Comparison of ENCODE assay signal across 8 mouse cellular contexts in the genomic region with DNA sequence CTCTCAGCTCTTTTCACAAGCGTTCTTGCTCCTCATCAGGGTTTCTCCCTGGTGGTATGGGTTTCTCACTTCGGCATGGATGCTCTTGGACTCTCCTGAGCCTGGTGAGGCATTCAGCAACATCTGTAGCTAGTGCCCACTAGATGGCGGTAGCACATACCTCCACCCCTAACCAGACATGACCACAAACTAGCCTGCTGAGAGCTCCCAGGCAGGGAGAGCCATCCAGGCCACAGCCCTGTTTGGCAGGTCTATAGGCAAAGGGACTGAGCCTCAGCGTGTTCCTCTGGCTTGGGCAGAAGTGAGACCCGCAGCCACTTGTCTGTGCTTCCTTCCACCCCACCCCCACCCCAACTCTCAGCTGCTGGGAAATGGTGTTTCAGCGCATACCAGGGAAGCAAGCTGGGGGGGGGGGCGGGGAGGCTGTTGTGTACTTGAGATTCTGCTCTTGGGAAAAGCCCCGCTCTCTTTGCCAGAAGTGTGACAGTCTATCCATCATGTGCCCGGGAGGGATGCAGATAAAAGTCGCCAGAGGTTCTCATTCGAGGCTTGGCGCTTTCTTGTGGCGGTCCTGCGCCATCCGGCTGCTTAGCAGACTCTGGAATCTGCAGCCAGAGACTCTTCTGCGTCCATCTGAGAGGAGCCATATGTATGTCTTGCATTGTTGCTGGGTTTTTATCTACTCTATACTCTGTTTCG.
DNase-seq lines count a peak whose midpoint lies in the region; ATAC-seq lines count a peak whose summit lies in the region.

No protein-coding gene starts in this region.

- 0 out of 2 replicates have a peak, but pooled peaks cover 3% of the 10 kb centered on the region for H3K9me3 ChIP-seq in heart, embryonic 10.5 days
- H3K9me3 ChIP-seq in limb, embryonic 13.5 days, result peaks cover 12% of the 10 kb centered on the region; the same call in 1 of the 2 replicates
- peaks cover 4% of the 10 kb centered on the region; the same call in 1 of the 2 replicates for H3K9me3 ChIP-seq in midbrain, embryonic 16.5 days (replicated peaks; ENCODE audit: control insufficient read depth, low read length, poor library complexity, severe bottlenecking)
- H3K9me3 ChIP-seq in stomach, embryonic 14.5 days (ENCODE audit: control insufficient read depth, low read depth, low read length), result no peaks in the 10 kb centered on the region

- peak; percentile 91 for ATAC-seq in limb, embryonic 13.5 days (ENCODE audit: low FRiP score, low read depth)
- peak; percentile 85 for ATAC-seq in midbrain, embryonic 16.5 days
- peak; percentile 90; the same call in 1 of the 2 replicates for ATAC-seq in stomach, embryonic 14.5 days (ENCODE audit: insufficient number of reproducible peaks, insufficient read depth, low FRiP score, low read depth)

- DNase-seq in B cell, adult 2 months, result peak; percentile 62 to 67
- DNase-seq in brain, adult 2 months (ENCODE audit: low read depth, low spot score), result peak; percentile 92
- peak; percentile 23 for DNase-seq in fat pad, adult 2 months (ENCODE audit: extremely low read depth, low read depth, low spot score)
- peak; percentile 88 for DNase-seq in heart, embryonic 10.5 days (ENCODE audit: low spot score)
- DNase-seq in kidney, adult 9 months, result peak; percentile 76

- no peak overlapping the region for H3K9ac ChIP-seq in limb, embryonic 13.5 days
- H3K9ac ChIP-seq in midbrain, embryonic 16.5 days (ENCODE audit: low read depth, low read length), result no peak overlapping the region
- no peak overlapping the region for H3K9ac ChIP-seq in stomach, embryonic 14.5 days (replicated peaks; ENCODE audit: low read depth, low read length)

- 32% methylated on average over 17 of the region's 17 CpGs for WGBS in heart, embryonic 10.5 days
- WGBS in limb, embryonic 13.5 days, result 39% methylated on average over 16 of the region's 17 CpGs
- WGBS in midbrain, embryonic 16.5 days, result 51% methylated on average over 17 of the region's 17 CpGs
- 28% methylated on average over 17 of the region's 17 CpGs for WGBS in stomach, embryonic 14.5 days

- H3K4me3 ChIP-seq in heart, embryonic 10.5 days, result no peak overlapping the region
- no peak overlapping the region for H3K4me3 ChIP-seq in limb, embryonic 13.5 days
- H3K4me3 ChIP-seq in midbrain, embryonic 16.5 days (ENCODE audit: low read depth, low read length), result no peak overlapping the region
- no peak overlapping the region for H3K4me3 ChIP-seq in stomach, embryonic 14.5 days (ENCODE audit: low read depth, low read length)

- no peaks in the 10 kb centered on the region for H3K27me3 ChIP-seq in heart, embryonic 10.5 days (ENCODE audit: insufficient read depth, poor library complexity, severe bottlenecking)
- H3K27me3 ChIP-seq in limb, embryonic 13.5 days, result no peaks in the 10 kb centered on the region
- no peaks in the 10 kb centered on the region for H3K27me3 ChIP-seq in midbrain, embryonic 16.5 days (ENCODE audit: control insufficient read depth, insufficient read depth, low read depth, low read length)
- H3K27me3 ChIP-seq in stomach, embryonic 14.5 days (ENCODE audit: control insufficient read depth, insufficient read depth, low read length), result no peaks in the 10 kb centered on the region

- peaks cover 10% of the 10 kb centered on the region for H3K4me1 ChIP-seq in heart, embryonic 10.5 days
- H3K4me1 ChIP-seq in limb, embryonic 13.5 days, result peaks cover 7% of the 10 kb centered on the region; the same call in 1 of the 2 replicates
- H3K4me1 ChIP-seq in midbrain, embryonic 16.5 days (ENCODE audit: control insufficient read depth, insufficient read depth, low read length), result no peaks in the 10 kb centered on the region
- H3K4me1 ChIP-seq in stomach, embryonic 14.5 days (ENCODE audit: control insufficient read depth, insufficient read depth, low read length), result no peaks in the 10 kb centered on the region

- H3K36me3 ChIP-seq in heart, embryonic 10.5 days, result peaks cover 7% of the 10 kb centered on the region
- peaks cover 6% of the 10 kb centered on the region for H3K36me3 ChIP-seq in limb, embryonic 13.5 days
- H3K36me3 ChIP-seq in midbrain, embryonic 16.5 days (ENCODE audit: control insufficient read depth, insufficient read depth, low read length), result no peaks in the 10 kb centered on the region
- no peaks in the 10 kb centered on the region for H3K36me3 ChIP-seq in stomach, embryonic 14.5 days (ENCODE audit: control insufficient read depth, insufficient read depth, low read length)

- H3K4me2 ChIP-seq in limb, embryonic 13.5 days (replicated peaks), result peak overlapping the region; percentile 30
- no peak overlapping the region for H3K4me2 ChIP-seq in midbrain, embryonic 16.5 days (ENCODE audit: low read length)
- no peak overlapping the region; the same call in 1 of the 2 replicates for H3K4me2 ChIP-seq in stomach, embryonic 14.5 days (replicated peaks; ENCODE audit: low read depth, low read length)

- H3K27ac ChIP-seq in heart, embryonic 10.5 days, result peak overlapping the region; percentile 18
- no peak overlapping the region for H3K27ac ChIP-seq in limb, embryonic 13.5 days
- no peak overlapping the region for H3K27ac ChIP-seq in midbrain, embryonic 16.5 days (ENCODE audit: low read length)
- H3K27ac ChIP-seq in stomach, embryonic 14.5 days (ENCODE audit: low read length), result no peak overlapping the region; the same call in 1 of the 2 replicates

Comparison
In these comparisons a context has a peak if more than half of its experiments do, and no peak if none do; other contexts are left out.
1. DNase-seq: peak in every context shown above with its lines; median percentile 92 in brain, adult 2 months; 88 in heart, embryonic 10.5 days; 76 in kidney, adult 9 months; 64 in B cell, adult 2 months; 23 in fat pad, adult 2 months.